Mouse (Mus musculus): ENCODE data around the gene Camta1.

Camta1 gene

GRCm38 (mm10) chr4:151576291-151577108, 285.2 kb downstream of the Camta1 start:
- no peak for DNase-seq

- no peak for DNase-seq
Measured at GRCm38 (mm10) chr4:151572716-151573115, 289.0 kb downstream of the Camta1 start.

DNA sequence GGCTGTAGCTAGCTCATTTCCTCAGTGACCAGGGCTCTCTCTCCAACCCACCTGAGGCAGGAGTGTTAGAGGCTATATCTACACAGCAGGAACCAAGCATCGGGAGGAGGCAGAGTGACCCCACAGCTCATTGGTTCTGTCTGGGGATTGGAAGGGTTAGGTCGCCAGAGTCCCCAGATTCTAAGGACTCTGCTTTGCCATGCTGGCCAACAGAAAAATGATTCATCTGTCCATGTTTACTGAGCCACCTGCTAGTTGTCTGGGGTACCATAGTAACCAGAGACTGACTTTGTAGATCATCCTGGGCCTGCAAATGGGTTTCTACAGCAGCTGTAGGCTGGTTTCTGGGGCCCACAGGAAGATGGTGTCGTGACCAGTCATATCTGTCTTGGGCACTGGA, 292.1 kb downstream of the Camta1 start:
- DNase-seq = no peak

DNA sequence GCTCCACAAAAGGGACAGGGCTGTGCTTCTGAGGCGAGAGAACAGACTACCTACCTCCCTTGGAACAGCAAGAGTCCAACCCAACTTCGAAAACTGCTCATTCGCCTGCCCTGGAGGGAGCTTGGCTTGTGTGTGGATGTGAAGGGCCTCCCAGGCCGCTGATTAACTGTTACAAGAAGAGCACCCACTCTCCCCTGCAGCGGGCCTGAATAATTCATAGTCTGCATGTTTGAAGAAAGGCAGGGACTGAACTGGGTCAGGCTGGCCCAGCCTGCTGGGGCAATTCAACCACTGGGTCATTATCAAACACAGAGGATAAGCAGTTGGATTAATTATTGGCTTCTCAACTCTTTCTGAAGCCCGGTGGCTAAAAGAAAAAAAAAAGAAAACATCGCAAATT, 292.8 kb downstream of the Camta1 start:
- DNase-seq = peak; percentile 38

GRCm38 (mm10) chr4:151567105-151567504, 294.6 kb downstream of the Camta1 start:
- no peak for DNase-seq

DNA sequence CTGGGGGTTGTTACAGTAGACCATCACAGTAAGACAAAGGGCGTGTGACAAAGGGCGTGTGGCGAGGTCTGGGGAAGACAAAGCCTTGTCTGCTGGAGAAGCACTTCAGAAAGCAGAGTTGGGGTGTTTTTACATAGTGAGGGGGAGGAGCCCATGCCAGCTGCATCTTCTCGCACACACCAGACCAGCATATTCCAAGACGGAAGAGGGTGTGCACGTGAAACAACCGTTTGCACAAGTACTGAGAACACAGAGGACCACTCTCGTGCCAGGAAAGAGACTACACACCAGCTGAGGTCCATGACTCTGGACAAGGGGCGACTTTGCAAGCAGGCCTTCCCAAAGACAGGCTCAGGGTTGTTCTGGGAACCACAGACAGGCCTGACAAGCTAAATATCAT, 306.2 kb downstream of the Camta1 start:
- no peak for DNase-seq

GRCm38 (mm10) chr4:151549523-151549922, 312.2 kb downstream of the Camta1 start:
- no peak for DNase-seq

DNA sequence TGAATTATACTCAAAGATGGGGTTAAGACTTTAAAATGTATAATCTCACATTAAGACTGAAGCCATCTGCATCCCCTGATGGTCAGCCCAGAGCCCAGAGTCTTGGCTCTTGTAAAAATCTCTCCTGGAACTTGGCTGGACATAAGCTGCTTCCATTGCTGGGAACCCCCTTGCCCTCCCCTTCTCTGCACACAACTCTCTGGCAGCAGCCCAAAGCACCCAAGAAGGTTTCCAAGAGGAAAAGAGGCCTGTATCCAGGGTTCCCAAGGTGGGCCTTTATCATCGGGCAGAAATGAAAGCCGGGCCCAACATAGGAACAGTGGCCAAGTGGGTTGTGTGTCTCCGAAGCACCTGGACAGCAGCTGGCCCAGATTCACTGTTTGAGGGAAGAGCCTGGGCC, 316.2 kb downstream of the Camta1 start:
- DNase-seq = no peak

DNA sequence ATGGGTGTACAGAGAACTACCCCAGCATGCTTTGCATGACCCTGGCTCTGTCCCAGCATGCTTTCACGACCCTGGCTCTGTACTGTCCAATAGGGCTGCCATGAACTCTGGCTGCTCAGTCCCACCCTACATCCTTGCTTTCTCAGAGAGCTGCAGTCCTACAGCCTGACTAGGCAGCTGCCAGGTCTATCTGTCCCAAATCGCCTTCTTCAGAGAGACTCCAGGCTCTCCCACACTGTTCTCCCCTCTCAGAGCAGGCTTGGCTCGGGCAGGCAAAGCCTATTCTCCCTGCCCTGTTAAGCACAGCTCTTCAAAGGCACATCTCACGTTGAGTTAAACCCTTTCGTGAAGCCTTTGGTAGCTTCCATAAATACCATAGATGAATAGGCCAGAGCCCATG, 317.5 kb downstream of the Camta1 start:
- no peak for DNase-seq

DNA sequence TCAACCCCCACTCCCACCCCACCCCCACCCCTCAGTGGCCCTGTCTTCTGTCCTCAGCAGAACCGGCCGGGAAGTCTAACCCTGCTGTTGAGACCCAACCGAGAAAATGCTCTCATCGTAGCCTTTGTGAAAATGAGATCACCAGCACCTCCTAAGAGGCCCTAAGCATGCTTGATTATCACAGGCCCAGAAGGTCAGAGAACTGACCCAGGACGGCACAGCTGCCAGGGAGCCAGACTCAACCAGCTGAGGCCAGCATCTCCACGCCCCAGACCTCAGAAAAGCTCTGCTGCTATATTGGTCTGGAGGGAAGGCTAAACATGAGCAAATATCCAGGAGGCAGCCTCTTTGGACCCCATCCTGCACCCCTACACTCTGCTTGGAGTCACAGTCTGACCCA, 321.1 kb downstream of the Camta1 start:
- DNase-seq = peak; percentile 27

GRCm38 (mm10) chr4:151539881-151540280, 321.8 kb downstream of the Camta1 start:
- DNase-seq = no peak

DNA sequence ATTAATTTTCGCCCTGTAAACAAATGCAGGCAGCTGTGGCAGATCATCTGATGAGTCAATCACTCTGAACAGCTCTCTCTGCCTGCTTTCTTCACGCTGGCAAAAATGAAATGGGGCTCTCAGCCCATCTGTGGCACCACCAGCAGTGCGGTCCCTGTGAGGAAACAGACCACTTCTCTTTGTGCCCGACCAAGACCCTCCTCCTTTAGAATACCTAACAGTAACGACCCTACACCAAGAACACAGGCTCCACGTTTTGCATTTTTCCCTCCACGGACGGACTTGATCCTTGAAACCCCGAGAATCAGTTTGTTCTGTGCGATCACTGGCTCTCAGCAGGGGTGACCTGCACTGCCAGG, 322.5 kb downstream of the Camta1 start:
- no peak for DNase-seq

- DNase-seq = no peak
Measured at GRCm38 (mm10) chr4:151538446-151539166, 323.1 kb downstream of the Camta1 start.

DNA sequence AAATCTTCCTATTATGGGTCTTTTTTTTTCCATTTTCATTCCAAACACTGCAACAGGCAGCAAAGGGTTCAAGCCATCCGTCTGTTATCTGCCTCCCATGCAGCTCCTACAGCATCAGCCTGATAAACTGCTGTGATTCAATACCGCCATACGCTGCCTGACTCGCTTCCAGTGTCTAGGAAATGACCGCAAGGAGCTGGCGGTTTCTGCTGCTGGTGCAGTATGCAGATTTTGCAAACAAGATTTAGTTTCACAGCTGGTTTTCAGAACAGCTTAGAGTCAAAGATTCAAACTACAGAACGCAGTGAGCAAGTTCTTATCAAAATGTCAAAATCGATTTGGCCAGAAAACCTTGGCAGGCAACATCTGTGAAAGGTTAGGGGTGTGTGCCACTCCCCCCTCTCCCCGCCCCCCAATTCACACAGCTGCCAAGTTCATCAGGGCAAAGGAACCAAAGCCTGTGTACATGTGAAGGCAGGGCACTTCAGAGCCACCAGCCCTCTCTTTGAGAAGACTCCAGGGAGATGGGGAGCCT, 325.7 kb downstream of the Camta1 start:
- DNase-seq = no peak

DNA sequence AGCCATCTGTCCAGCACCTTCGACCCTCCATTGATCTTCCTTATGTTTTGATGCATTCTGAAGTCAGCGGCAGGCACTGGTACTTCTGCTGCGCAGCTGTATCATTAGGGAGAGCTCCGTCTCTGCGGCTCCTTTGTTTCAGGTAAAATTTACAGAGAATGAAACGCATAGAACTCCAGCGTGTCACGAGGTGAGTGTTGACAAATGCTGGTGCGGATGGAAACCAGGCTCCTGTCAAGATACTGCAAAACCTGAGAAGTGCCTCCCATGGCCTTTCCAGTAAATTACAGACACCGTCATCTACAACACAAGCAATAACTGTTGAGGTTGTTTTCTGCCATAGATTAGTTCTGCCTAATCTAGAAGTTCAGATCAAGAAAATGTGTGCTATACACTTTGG, 328.2 kb downstream of the Camta1 start:
- DNase-seq = no peak

DNA sequence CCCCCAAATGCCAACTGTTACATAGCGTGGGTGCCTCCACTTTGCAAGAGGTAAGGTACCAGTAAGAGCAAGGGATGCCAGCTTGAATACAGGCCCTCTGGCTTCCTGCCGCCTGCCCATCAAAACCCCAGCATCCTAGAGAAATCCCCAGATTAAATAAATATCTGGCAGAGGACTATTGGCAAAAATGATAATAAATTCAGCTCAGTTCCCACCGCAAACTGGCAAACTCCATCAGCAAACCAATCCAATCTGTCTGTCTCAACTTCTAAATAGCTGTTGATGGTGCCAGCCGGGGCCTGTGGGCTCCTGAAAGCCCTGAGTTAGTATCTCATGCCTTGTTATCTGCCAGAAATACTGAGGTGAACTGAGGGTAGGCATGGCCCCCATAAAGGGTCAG, 333.2 kb downstream of the Camta1 start:
- DNase-seq = no peak

GRCm38 (mm10) chr4:151527763-151528162, 333.9 kb downstream of the Camta1 start:
- no peak for DNase-seq

- no peak for DNase-seq
Measured at GRCm38 (mm10) chr4:151520103-151520502, 341.6 kb downstream of the Camta1 start.

- DNase-seq = no peak
Measured at GRCm38 (mm10) chr4:151519011-151519410, 342.7 kb downstream of the Camta1 start.

GRCm38 (mm10) chr4:151516998-151517799, 344.5 kb downstream of the Camta1 start:
- peak; percentile 14 for DNase-seq

DNA sequence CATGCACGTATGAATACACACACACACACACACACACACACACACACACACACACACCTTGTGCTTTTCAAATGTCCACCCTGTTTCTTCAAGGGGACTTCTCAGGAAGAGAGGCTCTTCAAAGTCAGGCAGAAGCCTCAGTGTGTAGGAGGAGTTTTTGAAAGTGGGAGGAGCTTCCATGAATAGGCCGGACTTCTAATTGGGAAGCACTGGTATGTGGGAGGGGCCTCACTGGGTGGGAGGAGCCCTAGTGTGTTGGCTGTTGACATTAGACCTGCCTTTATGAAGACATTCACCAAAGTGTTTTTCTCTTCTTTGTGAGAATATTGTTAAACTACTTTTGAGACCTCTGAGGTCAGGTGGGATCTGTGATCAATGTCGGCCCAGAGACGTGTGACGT, 346.4 kb downstream of the Camta1 start:
- DNase-seq = no peak

- DNase-seq = no peak
Measured at GRCm38 (mm10) chr4:151511092-151511491, 350.6 kb downstream of the Camta1 start.

DNA sequence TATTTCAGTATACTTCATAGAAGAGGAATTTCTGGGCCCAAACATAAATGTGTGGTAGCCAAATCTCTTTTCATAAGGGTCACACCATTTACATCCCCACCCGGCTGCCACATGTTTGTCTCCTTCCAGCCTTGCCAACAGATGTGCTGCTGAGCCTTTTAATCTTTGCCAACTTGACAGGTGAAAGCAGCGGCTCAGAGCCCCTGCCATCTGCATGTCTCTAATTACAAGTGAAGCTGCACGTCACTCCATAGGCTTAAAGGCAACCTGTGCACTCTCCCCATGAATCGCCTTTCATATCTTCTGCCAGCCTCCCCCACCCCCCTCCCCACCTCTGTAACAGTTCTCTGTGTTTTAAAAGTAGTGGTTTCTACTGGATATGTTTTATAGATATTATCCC, 351.3 kb downstream of the Camta1 start:
- DNase-seq = no peak

Data from kidney, adult 9 months (tissue).